Mouse (Mus musculus): Measurements from ENCODE around the gene Tcerg1l. TPM values are rescaled to one million over a fixed set of nuclear protein-coding genes. Genes with fewer than 3 reads are reported as not detected.

Gene Tcerg1l
- polyA plus RNA-seq (2012; rRNA removed): 0.09 and 0.20 TPM in 2 replicates

GRCm38 (mm10) chr7:138397485-138398181 is at the start of gene Tcerg1l:
TSS of gene Tcerg1l (minus strand) at chr7:138397730.
- Histone ChIP-seq H3K36me3 (ENCODE audit: control insufficient read depth, insufficient read depth, low read length) (no peaks in the 10 kb centered on the region), H3K27ac (ENCODE audit: insufficient read depth, low read depth, low read length) (no peak within 1 kb of the TSS), H3K4me1 (ENCODE audit: control insufficient read depth, insufficient read depth, insufficient read length, low read length) (peaks cover 3% of the 10 kb centered on the region; the same call in 1 of the 2 replicates), H3K27me3 (ENCODE audit: control insufficient read depth, insufficient read depth, low read length) (peaks cover 23% of the 10 kb centered on the region), H3K4me3 (ENCODE audit: low read depth, low read length) (no peak within 1 kb of the TSS; the same call in 1 of the 2 replicates)
- WGBS: 2% methylated on average over 71 of the region's 76 CpGs
- TF ChIP-seq POLR2A (IDR thresholded peaks at IDR 0.05; ENCODE audit: low read depth, low read length) (no peak), CTCF (IDR thresholded peaks at IDR 0.05; ENCODE audit: extremely low read depth, insufficient read length, insufficient replicate concordance, low read depth, low read length) (no peak)

GRCm38 (mm10) chr7:138442096-138442495 is 44.6 kb upstream of the Tcerg1l start:
- no peaks in the 10 kb centered on the region for H3K4me1 ChIP-seq (ENCODE audit: control insufficient read depth, insufficient read depth, insufficient read length, low read length)
- TF ChIP-seq POLR2A (IDR thresholded peaks at IDR 0.05; ENCODE audit: low read depth, low read length): no peak
- no peak for TF ChIP-seq CTCF (IDR thresholded peaks at IDR 0.05; ENCODE audit: extremely low read depth, insufficient read length, insufficient replicate concordance, low read depth, low read length)

GRCm38 (mm10) chr7:138432541-138432940 is 35.0 kb upstream of the Tcerg1l start:
- H3K27me3 ChIP-seq (ENCODE audit: control insufficient read depth, insufficient read depth, low read length): no peaks in the 10 kb centered on the region
- no peak overlapping the region for H3K4me3 ChIP-seq (ENCODE audit: low read depth, low read length)
- no peaks in the 10 kb centered on the region for H3K36me3 ChIP-seq (ENCODE audit: control insufficient read depth, insufficient read depth, low read length)
- H3K27ac ChIP-seq (ENCODE audit: insufficient read depth, low read depth, low read length): no peak overlapping the region
- TF ChIP-seq CTCF (IDR thresholded peaks at IDR 0.05; ENCODE audit: extremely low read depth, insufficient read length, insufficient replicate concordance, low read depth, low read length) (no peak), POLR2A (IDR thresholded peaks at IDR 0.05; ENCODE audit: low read depth, low read length) (no peak)
- 43% methylated on average over 4 of the region's 4 CpGs for WGBS
- H3K4me1 ChIP-seq (ENCODE audit: control insufficient read depth, insufficient read depth, insufficient read length, low read length): no peaks in the 10 kb centered on the region

More at GRCm38 (mm10) chr7:138442096-138442495, 44.6 kb upstream of the Tcerg1l start:
- Histone ChIP-seq H3K4me3 (ENCODE audit: low read depth, low read length) (no peak overlapping the region), H3K36me3 (ENCODE audit: control insufficient read depth, insufficient read depth, low read length) (no peaks in the 10 kb centered on the region), H3K27ac (ENCODE audit: insufficient read depth, low read depth, low read length) (no peak overlapping the region), H3K27me3 (ENCODE audit: control insufficient read depth, insufficient read depth, low read length) (no peaks in the 10 kb centered on the region)
- 62% methylated on average over 4 of the region's 4 CpGs for WGBS

GRCm38 (mm10) chr7:138431456-138431855 is 33.9 kb upstream of the Tcerg1l start:
- Histone ChIP-seq H3K4me1 (ENCODE audit: control insufficient read depth, insufficient read depth, insufficient read length, low read length) (no peaks in the 10 kb centered on the region), H3K4me3 (ENCODE audit: low read depth, low read length) (no peak overlapping the region), H3K36me3 (ENCODE audit: control insufficient read depth, insufficient read depth, low read length) (no peaks in the 10 kb centered on the region), H3K27ac (ENCODE audit: insufficient read depth, low read depth, low read length) (no peak overlapping the region), H3K27me3 (ENCODE audit: control insufficient read depth, insufficient read depth, low read length) (no peaks in the 10 kb centered on the region)
- TF ChIP-seq POLR2A (IDR thresholded peaks at IDR 0.05; ENCODE audit: low read depth, low read length): no peak
- no peak for TF ChIP-seq CTCF (IDR thresholded peaks at IDR 0.05; ENCODE audit: extremely low read depth, insufficient read length, insufficient replicate concordance, low read depth, low read length)

- WGBS: 51% methylated on average over 7 of the region's 7 CpGs
- no peaks in the 10 kb centered on the region for H3K36me3 ChIP-seq (ENCODE audit: control insufficient read depth, insufficient read depth, low read length)
- no peak overlapping the region for H3K4me3 ChIP-seq (ENCODE audit: low read depth, low read length)
- no peaks in the 10 kb centered on the region for H3K4me1 ChIP-seq (ENCODE audit: control insufficient read depth, insufficient read depth, insufficient read length, low read length)
- H3K27me3 ChIP-seq (ENCODE audit: control insufficient read depth, insufficient read depth, low read length): no peaks in the 10 kb centered on the region
- no peak overlapping the region for H3K27ac ChIP-seq (ENCODE audit: insufficient read depth, low read depth, low read length)
- TF ChIP-seq POLR2A (IDR thresholded peaks at IDR 0.05; ENCODE audit: low read depth, low read length): no peak
- no peak for TF ChIP-seq CTCF (IDR thresholded peaks at IDR 0.05; ENCODE audit: extremely low read depth, insufficient read length, insufficient replicate concordance, low read depth, low read length)
Observed at GRCm38 (mm10) chr7:138429916-138430315, 32.4 kb upstream of the Tcerg1l start.

GRCm38 (mm10) chr7:138428826-138429225 is 31.3 kb upstream of the Tcerg1l start:
- Histone ChIP-seq H3K36me3 (ENCODE audit: control insufficient read depth, insufficient read depth, low read length) (no peaks in the 10 kb centered on the region), H3K27me3 (ENCODE audit: control insufficient read depth, insufficient read depth, low read length) (no peaks in the 10 kb centered on the region), H3K4me1 (ENCODE audit: control insufficient read depth, insufficient read depth, insufficient read length, low read length) (no peaks in the 10 kb centered on the region), H3K27ac (ENCODE audit: insufficient read depth, low read depth, low read length) (no peak overlapping the region), H3K4me3 (ENCODE audit: low read depth, low read length) (no peak overlapping the region)
- TF ChIP-seq POLR2A (IDR thresholded peaks at IDR 0.05; ENCODE audit: low read depth, low read length) (no peak), CTCF (IDR thresholded peaks at IDR 0.05; ENCODE audit: extremely low read depth, insufficient read length, insufficient replicate concordance, low read depth, low read length) (peak; percentile 27; the same call in 1 of the 2 replicates)
- 13% methylated on average over 1 of the region's 1 CpGs for WGBS

- TF ChIP-seq CTCF (IDR thresholded peaks at IDR 0.05; ENCODE audit: extremely low read depth, insufficient read length, insufficient replicate concordance, low read depth, low read length): no peak
- TF ChIP-seq POLR2A (IDR thresholded peaks at IDR 0.05; ENCODE audit: low read depth, low read length): no peak
- no peaks in the 10 kb centered on the region for H3K4me1 ChIP-seq (ENCODE audit: control insufficient read depth, insufficient read depth, insufficient read length, low read length)
- no peaks in the 10 kb centered on the region for H3K27me3 ChIP-seq (ENCODE audit: control insufficient read depth, insufficient read depth, low read length)
- H3K36me3 ChIP-seq (ENCODE audit: control insufficient read depth, insufficient read depth, low read length): no peaks in the 10 kb centered on the region
- WGBS: 20% methylated on average over 3 of the region's 3 CpGs
- no peak overlapping the region for H3K4me3 ChIP-seq (ENCODE audit: low read depth, low read length)
- no peak overlapping the region for H3K27ac ChIP-seq (ENCODE audit: insufficient read depth, low read depth, low read length)
Observed at GRCm38 (mm10) chr7:138427441-138427840, 29.9 kb upstream of the Tcerg1l start.

Measured in small intestine, adult 2 months (tissue).